Mouse (Mus musculus): ENCODE measurements around the gene Eps8.
"Not testable (repeated sequence)": the region's sequence is repeated elsewhere in the genome, so short reads cannot be mapped to it uniquely, and the experiment has no call there.

Gene Eps8

DNA sequence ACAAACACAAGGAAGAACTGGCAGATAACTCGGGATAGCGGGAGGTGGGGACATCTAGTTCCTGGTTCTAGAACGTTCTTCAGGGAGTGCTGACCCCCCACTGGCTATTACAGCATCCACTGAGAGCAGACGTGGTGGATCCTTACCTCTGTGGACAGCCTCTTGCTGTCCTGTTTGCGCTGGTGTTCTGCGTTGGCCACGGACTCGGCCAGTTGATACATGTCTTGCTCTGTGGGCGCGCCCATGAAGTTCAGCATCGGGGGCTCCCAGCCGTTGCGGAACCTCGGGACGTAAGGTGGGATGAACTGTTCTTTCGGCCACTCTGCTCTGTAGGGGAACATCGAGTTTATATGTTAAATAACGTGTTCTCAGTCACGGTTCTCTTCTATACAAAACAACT, 145.7 kb downstream of the Eps8 start:
- no peak for DNase-seq

- no peak for DNase-seq
These were observed 148.1 kb downstream of the Eps8 start for GRCm38 (mm10) chr6:137506563-137506962.

DNA sequence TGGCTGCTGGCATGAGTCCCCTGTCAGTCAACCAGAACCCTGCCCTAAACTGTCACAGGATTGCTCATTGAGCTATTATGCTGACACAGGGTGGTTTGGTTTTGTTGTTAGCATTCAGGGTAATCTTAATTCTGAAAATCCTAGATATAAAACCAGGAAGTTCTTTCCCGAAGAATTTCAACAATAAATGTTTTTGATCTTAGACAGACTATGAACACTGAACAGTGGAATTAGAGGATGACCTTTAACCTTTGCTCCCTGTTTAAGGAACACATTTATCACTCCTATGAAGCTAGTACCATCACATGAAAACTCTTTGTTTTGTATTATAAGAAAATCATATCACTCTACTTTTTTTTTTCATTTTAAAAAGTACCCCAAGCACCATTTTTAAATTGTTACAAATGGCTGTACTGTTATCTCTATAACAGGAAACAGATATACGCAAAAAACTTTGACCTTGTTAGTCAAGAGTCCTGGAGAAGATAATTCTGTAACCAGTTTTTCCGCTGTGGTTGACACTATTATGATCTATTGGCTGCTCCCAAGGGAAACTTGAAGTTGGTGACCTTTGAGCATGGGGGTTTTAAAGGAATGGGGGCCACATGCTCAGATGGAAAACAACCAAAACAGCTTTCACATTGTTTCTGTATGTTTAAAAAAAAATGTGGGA, 149.0 kb downstream of the Eps8 start:
- no peak for DNase-seq

- DNase-seq: no peak
These were observed 150.6 kb downstream of the Eps8 start for GRCm38 (mm10) chr6:137504052-137504451.

- DNase-seq: no peak
These were observed 151.2 kb downstream of the Eps8 start for GRCm38 (mm10) chr6:137503462-137503861.

DNA sequence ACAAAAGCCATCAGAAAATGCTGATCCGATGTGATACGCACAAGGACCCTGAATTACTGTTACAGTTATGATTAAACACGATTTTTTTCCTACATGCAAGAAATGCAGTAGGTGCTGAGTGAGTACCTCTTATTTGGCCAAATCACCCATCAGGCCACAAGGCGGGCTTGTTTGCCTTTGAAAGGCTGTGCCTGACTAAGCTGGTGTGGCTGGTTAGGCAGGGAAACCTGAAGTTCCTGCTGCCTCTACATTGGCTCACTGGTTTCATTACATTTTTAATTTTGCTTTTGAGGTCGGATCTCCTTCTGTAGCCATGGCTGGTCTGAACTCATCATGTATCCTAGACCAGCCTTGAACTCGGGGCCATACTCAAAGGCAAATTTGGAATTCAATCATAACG, 151.7 kb downstream of the Eps8 start:
- no peak for DNase-seq

DNA sequence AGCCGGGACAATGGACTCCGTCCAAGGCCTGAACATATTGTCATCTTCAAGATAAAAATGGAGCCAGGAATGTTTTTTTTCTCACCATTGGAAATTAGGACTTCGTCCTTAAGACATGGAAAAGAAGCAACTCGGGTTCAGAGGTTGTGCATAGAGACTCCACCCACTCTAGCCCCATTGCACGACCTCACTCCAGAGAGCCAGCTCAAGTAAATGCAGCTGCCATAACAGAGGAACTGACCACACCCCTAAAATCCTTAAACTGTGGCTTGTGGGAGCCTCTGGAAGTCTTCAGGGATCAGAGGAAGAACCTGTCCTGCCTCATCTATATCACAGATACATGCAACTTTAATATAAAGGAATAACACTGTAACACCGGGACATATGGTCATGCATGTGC, 155.9 kb downstream of the Eps8 start:
- DNase-seq: no peak

- no peak for DNase-seq
These were observed 157.4 kb downstream of the Eps8 start for GRCm38 (mm10) chr6:137497208-137497835.

GRCm38 (mm10) chr6:137496562-137496961, 158.1 kb downstream of the Eps8 start:
- no peak for DNase-seq

- DNase-seq: no peak
These were observed 159.4 kb downstream of the Eps8 start for GRCm38 (mm10) chr6:137495233-137495632.

DNA sequence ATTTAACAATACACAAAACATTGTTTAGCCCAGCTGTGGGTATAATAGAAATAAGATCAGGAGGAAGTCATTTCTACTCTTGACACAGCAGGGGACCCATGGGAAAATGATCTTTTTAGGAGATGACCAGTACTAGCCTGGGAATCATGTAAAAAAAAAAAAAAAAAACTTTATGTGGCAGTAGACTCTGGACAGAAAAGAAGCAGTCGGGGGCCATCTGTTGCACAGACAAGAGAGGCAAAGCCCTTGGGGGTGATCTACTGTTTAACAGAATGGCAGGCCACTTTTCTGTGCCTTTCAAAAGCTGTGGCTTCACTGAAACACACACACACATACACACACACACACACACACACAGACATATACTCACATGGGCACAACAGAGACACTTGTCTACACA, 159.9 kb downstream of the Eps8 start:
- DNase-seq: no peak

GRCm38 (mm10) chr6:137494136-137494475, 160.6 kb downstream of the Eps8 start:
- no peak for DNase-seq

GRCm38 (mm10) chr6:137493211-137494135, 161.2 kb downstream of the Eps8 start:
- no peak for DNase-seq

DNA sequence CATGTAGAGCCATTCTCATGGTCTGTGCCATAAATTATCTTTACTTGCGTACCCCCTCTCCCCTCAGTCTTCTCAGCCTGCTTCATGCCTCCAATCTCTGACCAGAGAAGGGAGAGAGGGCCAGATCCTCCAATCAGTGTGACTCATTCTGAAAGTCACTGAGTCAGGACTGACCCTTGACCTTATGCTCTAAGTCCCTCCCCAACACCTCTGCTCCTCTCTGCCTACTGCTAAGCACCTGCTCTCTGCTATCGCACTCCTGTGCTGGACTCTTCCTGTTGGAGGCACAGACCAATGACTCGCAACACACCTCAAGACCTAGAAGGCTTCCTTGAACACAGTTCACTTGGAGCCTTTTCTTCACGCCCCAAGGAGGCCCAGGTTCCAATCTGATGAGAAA, 162.1 kb downstream of the Eps8 start:
- no peak for DNase-seq

- DNase-seq: no peak
These were observed 163.0 kb downstream of the Eps8 start for GRCm38 (mm10) chr6:137491659-137492058.

DNA sequence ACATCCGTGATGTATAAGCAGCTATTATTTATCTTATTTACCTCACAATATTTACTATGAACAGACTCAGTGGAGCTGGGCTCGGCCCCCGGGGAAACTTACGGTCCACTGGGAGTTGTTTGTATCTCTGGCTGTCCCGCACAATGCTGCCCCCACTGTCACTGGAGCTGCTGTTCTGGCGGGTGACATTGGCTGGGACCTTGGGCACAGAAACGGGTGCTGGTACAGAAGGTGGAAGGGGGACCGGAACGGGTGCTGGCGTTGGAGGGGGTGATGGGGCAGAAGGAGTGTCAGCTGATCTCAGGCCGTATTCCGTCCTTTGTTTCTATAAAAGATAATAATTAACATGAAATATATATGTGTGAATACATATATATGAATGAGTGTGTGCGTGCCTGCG, 164.6 kb downstream of the Eps8 start:
- DNase-seq: no peak

DNA sequence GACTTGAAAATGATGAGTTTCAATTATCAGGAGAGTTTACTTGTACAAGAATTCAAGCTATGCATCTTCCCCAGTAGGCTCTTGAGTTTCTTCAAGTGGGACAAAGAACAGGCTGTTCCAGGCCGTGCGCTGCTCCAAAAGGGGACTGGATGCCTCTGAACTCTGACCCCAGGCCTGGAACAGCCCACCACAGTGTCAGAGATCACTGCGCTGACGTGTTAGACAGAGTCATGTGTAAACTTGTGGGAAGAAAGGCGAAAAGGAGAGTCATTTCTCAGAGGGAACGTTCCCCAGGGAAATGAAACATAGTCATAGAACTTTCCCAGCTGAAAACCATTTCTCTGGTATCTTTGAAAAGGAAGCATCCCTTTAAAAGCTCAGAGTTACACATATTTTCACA, 167.2 kb downstream of the Eps8 start:
- no peak for DNase-seq

DNA sequence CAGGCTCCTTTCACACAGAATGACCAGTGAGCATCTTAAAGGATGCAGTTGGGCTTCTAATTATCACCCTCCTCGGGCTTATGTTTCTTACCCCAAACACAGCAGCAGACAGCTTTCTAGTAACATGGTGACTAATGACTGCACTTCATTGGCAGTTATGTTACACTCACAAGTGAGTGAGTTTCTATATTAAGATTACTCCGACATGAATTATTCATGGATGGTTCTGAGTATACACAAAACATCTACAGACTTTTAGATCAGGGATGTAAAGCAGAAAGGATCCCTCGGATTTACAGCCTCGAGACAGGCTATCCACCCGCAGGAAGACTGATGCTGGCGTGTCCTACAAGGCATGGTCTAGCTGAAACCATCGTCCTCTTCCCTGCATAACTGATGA, 171.8 kb downstream of the Eps8 start:
- no peak for DNase-seq

GRCm38 (mm10) chr6:137475695-137476094, 179.0 kb downstream of the Eps8 start:
- not testable (repeated sequence) for DNase-seq

DNA sequence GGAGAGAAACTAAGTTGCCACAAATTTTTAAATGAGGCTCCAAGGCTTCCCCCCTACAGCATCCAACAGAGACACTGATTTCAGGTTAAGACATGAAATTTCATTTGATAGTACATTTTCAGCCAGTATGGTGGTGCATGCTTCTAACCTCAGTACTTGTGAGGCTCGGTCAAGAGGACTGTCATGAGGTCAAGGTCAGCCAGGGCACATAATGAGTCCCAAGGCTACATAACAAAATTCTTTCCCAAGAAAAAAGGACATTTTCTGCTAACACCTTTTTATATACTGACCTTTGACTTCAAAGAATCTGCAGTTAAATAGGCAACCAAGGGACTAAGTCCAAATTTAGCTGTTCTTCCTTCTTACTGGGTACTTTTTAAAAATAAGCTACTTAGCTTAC, 181.2 kb downstream of the Eps8 start:
- no peak for DNase-seq

- no peak for DNase-seq
These were observed 182.5 kb downstream of the Eps8 start for GRCm38 (mm10) chr6:137472129-137472528.

GRCm38 (mm10) chr6:137470901-137471598, 183.6 kb downstream of the Eps8 start:
- DNase-seq: peak; percentile 87

DNA sequence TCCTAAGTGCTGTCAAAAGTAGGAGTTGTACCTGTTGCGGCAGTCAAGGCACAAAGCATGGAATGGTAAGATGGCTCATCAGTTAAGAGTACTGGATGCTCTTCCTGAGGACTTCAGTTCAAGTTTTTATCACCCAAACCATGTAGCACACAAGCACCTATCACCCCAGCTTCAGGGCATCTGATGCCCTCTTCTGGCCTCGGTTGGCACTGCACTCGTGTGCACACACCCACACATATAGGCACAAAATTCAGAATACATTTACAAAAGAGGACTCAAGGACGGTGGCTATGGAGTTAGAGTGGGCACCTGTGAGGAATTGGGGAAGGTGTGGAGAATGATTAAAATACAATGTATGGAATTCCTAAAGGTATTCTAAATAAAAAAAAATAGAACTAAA, 185.1 kb downstream of the Eps8 start:
- no peak for DNase-seq
